Mouse (Mus musculus): ENCODE results near the gene Dsp.

GRCm38 (mm10) chr13:38109081-38109480 is 42.0 kb upstream of the Dsp start:
- TF ChIP-seq ZMIZ1 (IDR thresholded peaks at IDR 0.05; ENCODE audit: low read depth, low read length) (no peak), EP300 (IDR thresholded peaks at IDR 0.05; ENCODE audit: low read length) (no peak), CTCF (conservative IDR thresholded peaks at IDR 0.05 in 1 of 2, IDR thresholded peaks at IDR 0.05 in 1 of 2; ENCODE audit: low read depth in 2 of 2, low read length in 2 of 2) (no peak), PAX5 (IDR thresholded peaks at IDR 0.05; ENCODE audit: low read length) (no peak), CHD1 (IDR thresholded peaks at IDR 0.05; ENCODE audit: low read depth, low read length) (no peak), MAFK (IDR thresholded peaks at IDR 0.05; ENCODE audit: insufficient replicate concordance, low read length) (no peak), USF1 (IDR thresholded peaks at IDR 0.05; ENCODE audit: low read depth, low read length) (no peak), POLR2AphosphoS2 (IDR thresholded peaks at IDR 0.05; ENCODE audit: low read depth, low read length) (no peak), POLR2A (IDR thresholded peaks at IDR 0.05; ENCODE audit: low read depth, low read length) (no peak), MAZ (IDR thresholded peaks at IDR 0.05; ENCODE audit: low read depth, low read length) (no peak), CHD2 (IDR thresholded peaks at IDR 0.05; ENCODE audit: low read length) (no peak), MEF2A (IDR thresholded peaks at IDR 0.05; ENCODE audit: borderline replicate concordance, low read depth, low read length) (no peak)

Data from CH12.LX (cell line).